Mouse (Mus musculus): ENCODE results near the gene Vdac2. TPM values are rescaled to one million over a fixed set of nuclear protein-coding genes. Genes with fewer than 3 reads are reported as not detected.

Gene Vdac2
- polyA plus RNA-seq, 1 experiment from 2014 or later = 444 TPM

- Histone ChIP-seq H3K27me3 (replicated peaks) (no peaks in the 10 kb centered on the region), H3K4me1 (replicated peaks) (peaks cover 58% of the 10 kb centered on the region), H3K4me3 (no peak overlapping the region), H3K9ac (peak overlapping the region; percentile 44), H3K9me3 (replicated peaks) (no peaks in the 10 kb centered on the region), H3K36me3 (peaks cover 85% of the 10 kb centered on the region), H3K4me2 (no peak overlapping the region), H3K27ac (ENCODE audit: poor library complexity, severe bottlenecking) (peak overlapping the region; percentile 60)
- WGBS = 21% methylated on average over 6 of the region's 6 CpGs
- no peak for ATAC-seq (ENCODE audit: insufficient number of reproducible peaks, low FRiP score)
These were observed 18.2 kb downstream of the Vdac2 start for GRCm38 (mm10) chr14:21843263-21843662.

GRCm38 (mm10) chr14:21846827-21847380, 21.9 kb downstream of the Vdac2 start:
- H3K4me1 ChIP-seq (replicated peaks) = peaks cover 68% of the 10 kb centered on the region
- peaks cover 49% of the 10 kb centered on the region for H3K36me3 ChIP-seq
- no peaks in the 10 kb centered on the region for H3K27me3 ChIP-seq (replicated peaks)
- H3K9me3 ChIP-seq (replicated peaks) = no peaks in the 10 kb centered on the region
- no peak for ATAC-seq (ENCODE audit: insufficient number of reproducible peaks, low FRiP score)
- H3K9ac ChIP-seq = peak overlapping the region; percentile 85
- H3K4me2 ChIP-seq = peak overlapping the region; percentile 98
- H3K27ac ChIP-seq (ENCODE audit: poor library complexity, severe bottlenecking) = peak overlapping the region; percentile 74; the same call in 1 of the 2 replicates
- WGBS = 11% methylated on average over 10 of the region's 10 CpGs
- H3K4me3 ChIP-seq = peak overlapping the region; percentile 73

GRCm38 (mm10) chr14:21847381-21848165, 22.5 kb downstream of the Vdac2 start:
- H3K9me3 ChIP-seq (replicated peaks) = no peaks in the 10 kb centered on the region
- H3K27ac ChIP-seq (ENCODE audit: poor library complexity, severe bottlenecking) = peak overlapping the region; percentile 74
- H3K27me3 ChIP-seq (replicated peaks) = no peaks in the 10 kb centered on the region
- H3K4me2 ChIP-seq = peak overlapping the region; percentile 98
- peaks cover 42% of the 10 kb centered on the region for H3K36me3 ChIP-seq
- H3K9ac ChIP-seq = peak overlapping the region; percentile 85
- H3K4me3 ChIP-seq = peak overlapping the region; percentile 73
- peak; percentile 34 for ATAC-seq (ENCODE audit: insufficient number of reproducible peaks, low FRiP score)
- WGBS = under 1% methylated on average over 50 of the region's 50 CpGs
- H3K4me1 ChIP-seq (replicated peaks) = peaks cover 65% of the 10 kb centered on the region

GRCm38 (mm10) chr14:21848166-21849154, 23.4 kb downstream of the Vdac2 start, which contains the start of gene Comtd1:
Gene Comtd1 (minus strand): TSS chr14:21848977.
- WGBS = under 1% methylated on average over 51 of the region's 51 CpGs
- H3K4me2 ChIP-seq = peak within 1 kb of the TSS; percentile 98
- H3K9ac ChIP-seq = peak within 1 kb of the TSS; percentile 85
- no peaks in the 10 kb centered on the region for H3K27me3 ChIP-seq (replicated peaks)
- H3K9me3 ChIP-seq (replicated peaks) = no peaks in the 10 kb centered on the region
- peak within 1 kb of the TSS; percentile 74 for H3K27ac ChIP-seq (ENCODE audit: poor library complexity, severe bottlenecking)
- peaks cover 33% of the 10 kb centered on the region for H3K36me3 ChIP-seq
- peak; percentile 94 for ATAC-seq (ENCODE audit: insufficient number of reproducible peaks, low FRiP score)
- peaks cover 64% of the 10 kb centered on the region for H3K4me1 ChIP-seq (replicated peaks)
- peak within 1 kb of the TSS; percentile 73 for H3K4me3 ChIP-seq

- peak overlapping the region; percentile 26; the same call in 1 of the 2 replicates for H3K4me2 ChIP-seq
- no peak overlapping the region for H3K9ac ChIP-seq
- no peaks in the 10 kb centered on the region for H3K9me3 ChIP-seq (replicated peaks)
- H3K4me1 ChIP-seq (replicated peaks) = peaks cover 67% of the 10 kb centered on the region
- H3K36me3 ChIP-seq = peaks cover 22% of the 10 kb centered on the region
- ATAC-seq (ENCODE audit: insufficient number of reproducible peaks, low FRiP score) = no peak
- H3K27ac ChIP-seq (ENCODE audit: poor library complexity, severe bottlenecking) = peak overlapping the region; percentile 65
- no peaks in the 10 kb centered on the region for H3K27me3 ChIP-seq (replicated peaks)
- no peak overlapping the region for H3K4me3 ChIP-seq
- WGBS = 69% methylated on average over 13 of the region's 13 CpGs
These were observed 24.7 kb downstream of the Vdac2 start for GRCm38 (mm10) chr14:21849524-21850418.

- H3K9ac ChIP-seq = no peak overlapping the region
- WGBS = 40% methylated on average over 24 of the region's 24 CpGs
- no peak overlapping the region for H3K4me3 ChIP-seq
- peaks cover 14% of the 10 kb centered on the region for H3K36me3 ChIP-seq
- H3K27ac ChIP-seq (ENCODE audit: poor library complexity, severe bottlenecking) = no peak overlapping the region; the same call in 1 of the 2 replicates
- peaks cover 70% of the 10 kb centered on the region for H3K4me1 ChIP-seq (replicated peaks)
- no peaks in the 10 kb centered on the region for H3K9me3 ChIP-seq (replicated peaks)
- no peaks in the 10 kb centered on the region for H3K27me3 ChIP-seq (replicated peaks)
- no peak overlapping the region for H3K4me2 ChIP-seq
- peak; percentile 34; the same call in 1 of the 2 replicates for ATAC-seq (ENCODE audit: insufficient number of reproducible peaks, low FRiP score)
These were observed 25.5 kb downstream of the Vdac2 start for GRCm38 (mm10) chr14:21850419-21851127.

- Histone ChIP-seq H3K9ac (no peak overlapping the region), H3K4me2 (no peak overlapping the region), H3K4me1 (replicated peaks) (peaks cover 62% of the 10 kb centered on the region), H3K27me3 (replicated peaks) (no peaks in the 10 kb centered on the region), H3K9me3 (replicated peaks) (no peaks in the 10 kb centered on the region), H3K27ac (ENCODE audit: poor library complexity, severe bottlenecking) (no peak overlapping the region), H3K36me3 (no peaks in the 10 kb centered on the region), H3K4me3 (no peak overlapping the region)
- 74% methylated on average over 16 of the region's 16 CpGs for WGBS
- ATAC-seq (ENCODE audit: insufficient number of reproducible peaks, low FRiP score) = no peak
These were observed 27.2 kb downstream of the Vdac2 start for GRCm38 (mm10) chr14:21851996-21852791.

- Histone ChIP-seq H3K27me3 (replicated peaks) (no peaks in the 10 kb centered on the region), H3K36me3 (no peaks in the 10 kb centered on the region), H3K4me3 (peak overlapping the region; percentile 23), H3K4me2 (peak overlapping the region; percentile 73), H3K9ac (peak overlapping the region; percentile 23; the same call in 1 of the 2 replicates), H3K9me3 (replicated peaks) (no peaks in the 10 kb centered on the region), H3K4me1 (replicated peaks) (peaks cover 52% of the 10 kb centered on the region), H3K27ac (ENCODE audit: poor library complexity, severe bottlenecking) (peak overlapping the region; percentile 23; the same call in 1 of the 2 replicates)
- no peak for ATAC-seq (ENCODE audit: insufficient number of reproducible peaks, low FRiP score)
- WGBS = 6% methylated on average over 17 of the region's 17 CpGs
These were observed 28.5 kb downstream of the Vdac2 start for GRCm38 (mm10) chr14:21853456-21854109.

GRCm38 (mm10) chr14:21854271-21854670, 29.2 kb downstream of the Vdac2 start:
- no peak overlapping the region for H3K27ac ChIP-seq (ENCODE audit: poor library complexity, severe bottlenecking)
- H3K4me1 ChIP-seq (replicated peaks) = peaks cover 52% of the 10 kb centered on the region
- peak overlapping the region; percentile 73 for H3K4me2 ChIP-seq
- H3K4me3 ChIP-seq = no peak overlapping the region
- no peaks in the 10 kb centered on the region for H3K9me3 ChIP-seq (replicated peaks)
- no peak for ATAC-seq (ENCODE audit: insufficient number of reproducible peaks, low FRiP score)
- 68% methylated on average over 9 of the region's 9 CpGs for WGBS
- H3K27me3 ChIP-seq (replicated peaks) = no peaks in the 10 kb centered on the region
- no peaks in the 10 kb centered on the region for H3K36me3 ChIP-seq
- H3K9ac ChIP-seq = 0 out of 2 replicates have a peak overlapping the region, but pooled peaks have one; percentile 14
